Mouse (Mus musculus): ENCODE results near the gene Cul4b. TPM values are rescaled to one million over a fixed set of nuclear protein-coding genes. Genes with fewer than 3 reads are reported as not detected.

The Cul4b gene
- total RNA-seq, 4 experiments from 2014 or later, result 35.5 to 40.3 (median 36.4) TPM

Other genes starting within 250 kb of the Cul4b start
- 100 to 1,000 TPM in 2 of 4 experiments, 10 to 100 TPM in 2; 78.7 to 107 (median 95.4) TPM for gene Lamp2, start 119.7 kb downstream of the Cul4b start, total RNA-seq (2022)
- gene Mcts1, start 24.4 kb upstream of the Cul4b start, total RNA-seq (2022), result 10 to 100 TPM; 75.4 to 80.5 (median 77.1) TPM
- gene C1galt1c1, start 58.9 kb upstream of the Cul4b start, total RNA-seq (2022), result 10 to 100 TPM; 20.8 to 24.5 (median 22.9) TPM
- gene 6030498E09Rik, start 196.5 kb upstream of the Cul4b start, total RNA-seq (2022), result not detected

Data from left cerebral cortex, adult 8-10 months (tissue).